Comparison of ENCODE assay signal across 29 mouse cellular contexts in the genomic region with DNA sequence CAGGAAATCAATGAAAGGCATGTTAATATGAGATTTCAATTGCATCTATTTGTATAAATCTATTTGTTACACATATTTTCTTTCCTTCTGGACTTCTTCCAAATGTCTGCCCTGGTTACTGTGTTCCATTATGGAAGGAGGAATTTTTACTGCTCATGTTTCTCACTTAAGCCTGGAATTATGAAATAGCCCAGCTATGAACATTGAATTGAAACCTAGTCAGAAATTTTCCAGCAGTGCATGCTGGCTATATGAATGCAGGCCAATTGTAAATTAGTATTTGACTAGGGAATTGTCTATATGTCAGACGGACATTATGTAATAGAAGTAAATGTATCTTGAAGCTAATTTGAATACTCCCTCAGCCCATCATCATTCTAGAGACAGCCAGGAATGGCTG.
"Had no signal": no experiment of that assay in that cellular context is flagged by ENCODE, and none has a peak within 500 bp of the region (broad histone marks: within the 10 kb centered on the region; RNA-seq: fewer than 3 reads in every experiment).

No protein-coding gene starts in this region.

- H3K4me1 ChIP-seq: embryonic facial prominence, embryonic 12.5 days; embryonic facial prominence, embryonic 13.5 days; embryonic facial prominence, embryonic 15.5 days; forebrain, embryonic 10.5 days; forebrain, embryonic 12.5 days; forebrain, embryonic 13.5 days; forebrain, embryonic 15.5 days; heart, embryonic 10.5 days had no signal

- H3K36me3 ChIP-seq: embryonic facial prominence, embryonic 12.5 days; embryonic facial prominence, embryonic 13.5 days; embryonic facial prominence, embryonic 15.5 days; forebrain, embryonic 10.5 days; forebrain, embryonic 12.5 days; forebrain, embryonic 15.5 days; heart, embryonic 10.5 days had no signal

- DNase-seq: cerebellum, adult 8-10 months; cerebellum, adult 9-10 months; cerebellum, adult 9-11 months; cerebellum, postnatal 10 days; cerebellum, postnatal 14 days; cerebellum, postnatal 25 days; cerebellum, postnatal 36 days; embryo, embryonic 11 days; forebrain, postnatal 0 days; gastrocnemius, adult 2 months; gastrocnemius, postnatal 10 days; gastrocnemius, postnatal 14 days; gastrocnemius, postnatal 25 days; gastrocnemius, postnatal 36 days; heart, adult 11 months; heart, adult 18-20 months; heart, adult 2 months had no signal

- H3K27ac ChIP-seq: embryonic facial prominence, embryonic 12.5 days; embryonic facial prominence, embryonic 13.5 days; embryonic facial prominence, embryonic 15.5 days; forebrain, embryonic 10.5 days; forebrain, embryonic 12.5 days; forebrain, embryonic 13.5 days; forebrain, embryonic 15.5 days; gastrocnemius, adult 2 months; heart, adult 2 months; heart, embryonic 10.5 days had no signal

- H3K9ac ChIP-seq: embryonic facial prominence, embryonic 12.5 days; embryonic facial prominence, embryonic 13.5 days; embryonic facial prominence, embryonic 15.5 days; forebrain, embryonic 12.5 days; forebrain, embryonic 13.5 days; forebrain, embryonic 15.5 days; forebrain, postnatal 0 days had no signal

- H3K27me3 ChIP-seq: embryonic facial prominence, embryonic 12.5 days; embryonic facial prominence, embryonic 13.5 days; embryonic facial prominence, embryonic 15.5 days; forebrain, embryonic 12.5 days; forebrain, embryonic 13.5 days; forebrain, embryonic 15.5 days had no signal

- H3K4me3 ChIP-seq: embryonic facial prominence, embryonic 12.5 days; embryonic facial prominence, embryonic 13.5 days; embryonic facial prominence, embryonic 15.5 days; erythroblast, embryonic 14.5 days; forebrain, embryonic 10.5 days; forebrain, embryonic 12.5 days; forebrain, embryonic 13.5 days; forebrain, embryonic 15.5 days; gastrocnemius, adult 2 months; heart, adult 2 months; heart, embryonic 10.5 days had no signal

- H3K9me3 ChIP-seq: embryonic facial prominence, embryonic 12.5 days; embryonic facial prominence, embryonic 13.5 days; embryonic facial prominence, embryonic 15.5 days; forebrain, embryonic 10.5 days; forebrain, embryonic 12.5 days; forebrain, embryonic 13.5 days; forebrain, embryonic 15.5 days; heart, embryonic 10.5 days had no signal

- ATAC-seq: forebrain, embryonic 13.5 days; forebrain, embryonic 14.5 days; forebrain, embryonic 15.5 days; forebrain, embryonic 16.5 days; forebrain, postnatal 0 days had no signal

- H3K4me2 ChIP-seq: embryonic facial prominence, embryonic 12.5 days; embryonic facial prominence, embryonic 13.5 days; embryonic facial prominence, embryonic 15.5 days; forebrain, embryonic 12.5 days; forebrain, embryonic 13.5 days; forebrain, embryonic 15.5 days; heart, embryonic 11.5 days had no signal
